Mouse (Mus musculus): ENCODE data around the gene Rpl29. TPM values are rescaled to one million over a fixed set of nuclear protein-coding genes. Genes with fewer than 3 reads are reported as not detected.

The Rpl29 gene
- total RNA-seq, 1 experiment from 2014 or later, result 440 TPM

GRCm38 (mm10) chr9:106413606-106414005 is 15.6 kb upstream of the Rpl29 start:
- ATAC-seq (ENCODE audit: extremely low read depth, insufficient number of reproducible peaks, low FRiP score, poor library complexity, severe bottlenecking), result no peak

GRCm38 (mm10) chr9:106416826-106417225 is 12.4 kb upstream of the Rpl29 start:
- ATAC-seq (ENCODE audit: extremely low read depth, insufficient number of reproducible peaks, low FRiP score, poor library complexity, severe bottlenecking), result no peak

GRCm38 (mm10) chr9:106417841-106418625 is 11.2 kb upstream of the Rpl29 start:
- no peak for ATAC-seq (ENCODE audit: extremely low read depth, insufficient number of reproducible peaks, low FRiP score, poor library complexity, severe bottlenecking)

- no peak for ATAC-seq (ENCODE audit: extremely low read depth, insufficient number of reproducible peaks, low FRiP score, poor library complexity, severe bottlenecking)
Measured at GRCm38 (mm10) chr9:106420608-106421007, 8.6 kb upstream of the Rpl29 start.

GRCm38 (mm10) chr9:106421033-106421864 is 8.0 kb upstream of the Rpl29 start:
- ATAC-seq (ENCODE audit: extremely low read depth, insufficient number of reproducible peaks, low FRiP score, poor library complexity, severe bottlenecking), result no peak

GRCm38 (mm10) chr9:106421865-106422160 is 7.4 kb upstream of the Rpl29 start:
- peak; percentile 84 for ATAC-seq (ENCODE audit: extremely low read depth, insufficient number of reproducible peaks, low FRiP score, poor library complexity, severe bottlenecking)

GRCm38 (mm10) chr9:106428719-106429220 is 484 bp upstream of the Rpl29 start:
- no peak for ATAC-seq (ENCODE audit: extremely low read depth, insufficient number of reproducible peaks, low FRiP score, poor library complexity, severe bottlenecking)

- no peak for ATAC-seq (ENCODE audit: extremely low read depth, insufficient number of reproducible peaks, low FRiP score, poor library complexity, severe bottlenecking)
Measured at GRCm38 (mm10) chr9:106430015-106430264, 686 bp downstream of the Rpl29 start.

GRCm38 (mm10) chr9:106433389-106433788 is 4.1 kb downstream of the Rpl29 start:
- no peak for ATAC-seq (ENCODE audit: extremely low read depth, insufficient number of reproducible peaks, low FRiP score, poor library complexity, severe bottlenecking)

- no peak for ATAC-seq (ENCODE audit: extremely low read depth, insufficient number of reproducible peaks, low FRiP score, poor library complexity, severe bottlenecking)
Measured at GRCm38 (mm10) chr9:106436566-106436965, 7.3 kb downstream of the Rpl29 start.

GRCm38 (mm10) chr9:106442680-106443079 is 13.4 kb downstream of the Rpl29 start:
- ATAC-seq (ENCODE audit: extremely low read depth, insufficient number of reproducible peaks, low FRiP score, poor library complexity, severe bottlenecking), result no peak

- no peak for ATAC-seq (ENCODE audit: extremely low read depth, insufficient number of reproducible peaks, low FRiP score, poor library complexity, severe bottlenecking)
Measured at GRCm38 (mm10) chr9:106444836-106445235, 15.6 kb downstream of the Rpl29 start.

GRCm38 (mm10) chr9:106447348-106447747 is 18.1 kb downstream of the Rpl29 start, which contains the start of the genes Abhd14b and Abhd14a:
Abhd14b (plus strand) TSS chr9:106447459.
Abhd14a (minus strand) TSS chr9:106447678.
- peak; percentile 65 for ATAC-seq (ENCODE audit: extremely low read depth, insufficient number of reproducible peaks, low FRiP score, poor library complexity, severe bottlenecking)

- ATAC-seq (ENCODE audit: extremely low read depth, insufficient number of reproducible peaks, low FRiP score, poor library complexity, severe bottlenecking), result no peak
Measured at GRCm38 (mm10) chr9:106447951-106448350, 18.7 kb downstream of the Rpl29 start.

GRCm38 (mm10) chr9:106448498-106449031 is 19.3 kb downstream of the Rpl29 start:
- ATAC-seq (ENCODE audit: extremely low read depth, insufficient number of reproducible peaks, low FRiP score, poor library complexity, severe bottlenecking), result peak; percentile 66

- no peak for ATAC-seq (ENCODE audit: extremely low read depth, insufficient number of reproducible peaks, low FRiP score, poor library complexity, severe bottlenecking)
Measured at GRCm38 (mm10) chr9:106449947-106450346, 20.7 kb downstream of the Rpl29 start.

- no peak for ATAC-seq (ENCODE audit: extremely low read depth, insufficient number of reproducible peaks, low FRiP score, poor library complexity, severe bottlenecking)
Measured at GRCm38 (mm10) chr9:106450661-106451060, 21.4 kb downstream of the Rpl29 start.

- no peak for ATAC-seq (ENCODE audit: extremely low read depth, insufficient number of reproducible peaks, low FRiP score, poor library complexity, severe bottlenecking)
Measured at GRCm38 (mm10) chr9:106451298-106451697, 22.0 kb downstream of the Rpl29 start.

- ATAC-seq (ENCODE audit: extremely low read depth, insufficient number of reproducible peaks, low FRiP score, poor library complexity, severe bottlenecking), result no peak
Measured at GRCm38 (mm10) chr9:106451899-106452298, 22.6 kb downstream of the Rpl29 start.

GRCm38 (mm10) chr9:106452351-106452750 is 23.1 kb downstream of the Rpl29 start:
- ATAC-seq (ENCODE audit: extremely low read depth, insufficient number of reproducible peaks, low FRiP score, poor library complexity, severe bottlenecking), result no peak
